Comparison of ENCODE assay signal across 8 mouse cellular contexts in genomic region chr15:77356248-77356810, GRCm38 (mm10). TPM values are rescaled to one million over a fixed set of nuclear protein-coding genes. Genes with fewer than 3 reads are reported as not detected.
DNase-seq lines count a peak whose midpoint lies in the region; ATAC-seq lines count a peak whose summit lies in the region.

No protein-coding gene starts in this region.

- peak overlapping the region; percentile 30 for H3K4me3 ChIP-seq in heart, embryonic 13.5 days
- H3K4me3 ChIP-seq in hindbrain, embryonic 12.5 days: no peak overlapping the region
- H3K4me3 ChIP-seq in midbrain, embryonic 12.5 days: no peak overlapping the region

- DNase-seq in heart, adult 9 months (ENCODE audit: low spot score in 2 of 2): no peak
- peak; percentile 95 for DNase-seq in ZHBTc4 (ENCODE audit: low read depth, low spot score)
- DNase-seq in natural killer cell, adult 2 months (ENCODE audit: low spot score in 2 of 2): no peak
- DNase-seq in urinary bladder, postnatal 10 days (ENCODE audit: low spot score): no peak
- no peak for DNase-seq in lung, postnatal 36 days

- H3K27ac ChIP-seq in heart, embryonic 13.5 days (replicated peaks): peak overlapping the region; percentile 68
- H3K27ac ChIP-seq in hindbrain, embryonic 12.5 days: peak overlapping the region; percentile 24
- H3K27ac ChIP-seq in midbrain, embryonic 12.5 days (replicated peaks): peak overlapping the region; percentile 64; the same call in 1 of the 2 replicates

- H3K4me2 ChIP-seq in heart, embryonic 13.5 days: peak overlapping the region; percentile 63
- H3K4me2 ChIP-seq in hindbrain, embryonic 12.5 days (replicated peaks): peak overlapping the region; percentile 29
- H3K4me2 ChIP-seq in midbrain, embryonic 12.5 days (replicated peaks): peak overlapping the region; percentile 15

- H3K9ac ChIP-seq in heart, embryonic 13.5 days: peak overlapping the region; percentile 69
- H3K9ac ChIP-seq in hindbrain, embryonic 12.5 days: 0 out of 2 replicates have a peak overlapping the region, but pooled peaks have one; percentile 3
- H3K9ac ChIP-seq in midbrain, embryonic 12.5 days (replicated peaks): no peak overlapping the region

- ATAC-seq in heart, embryonic 13.5 days (ENCODE audit: extremely low read depth, insufficient number of reproducible peaks, low FRiP score, low TSS enrichment): peak; percentile 34; the same call in 1 of the 2 replicates
- ATAC-seq in hindbrain, embryonic 12.5 days (ENCODE audit: low FRiP score): peak; percentile 38
- peak; percentile 52 for ATAC-seq in midbrain, embryonic 12.5 days (ENCODE audit: low FRiP score, low read depth)

- 3% methylated on average over 11 of the region's 11 CpGs for WGBS in heart, embryonic 13.5 days
- whole genome bisulfite sequencing in hindbrain, embryonic 12.5 days: 7% methylated on average over 10 of the region's 11 CpGs
- 10% methylated on average over 11 of the region's 11 CpGs for WGBS in midbrain, embryonic 12.5 days

- H3K4me1 ChIP-seq in heart, embryonic 13.5 days: peaks cover 54% of the 10 kb centered on the region
- H3K4me1 ChIP-seq in hindbrain, embryonic 12.5 days: peaks cover 60% of the 10 kb centered on the region
- H3K4me1 ChIP-seq in midbrain, embryonic 12.5 days: peaks cover 56% of the 10 kb centered on the region

- no peaks in the 10 kb centered on the region for H3K9me3 ChIP-seq in heart, embryonic 13.5 days
- no peaks in the 10 kb centered on the region for H3K9me3 ChIP-seq in hindbrain, embryonic 12.5 days (replicated peaks)
- no peaks in the 10 kb centered on the region for H3K9me3 ChIP-seq in midbrain, embryonic 12.5 days

- no peaks in the 10 kb centered on the region for H3K36me3 ChIP-seq in heart, embryonic 13.5 days
- no peaks in the 10 kb centered on the region for H3K36me3 ChIP-seq in hindbrain, embryonic 12.5 days
- no peaks in the 10 kb centered on the region for H3K36me3 ChIP-seq in midbrain, embryonic 12.5 days

- no peaks in the 10 kb centered on the region for H3K27me3 ChIP-seq in heart, embryonic 13.5 days (replicated peaks)
- H3K27me3 ChIP-seq in hindbrain, embryonic 12.5 days: no peaks in the 10 kb centered on the region
- 0 out of 2 replicates have a peak, but pooled peaks cover 4% of the 10 kb centered on the region for H3K27me3 ChIP-seq in midbrain, embryonic 12.5 days

RNA-seq across cellular contexts. Expression of gene Apol7a, which starts 42.6 kb away (rescaled TPM):
- polyA plus RNA-seq in heart, embryonic 13.5 days (2015; fragmentation: Nextera tagmentation; extraction: Ambion mirVana): 0.15 and 0.33 TPM in 2 replicates
- not detected in 2 replicates for polyA plus RNA-seq in hindbrain, embryonic 12.5 days (2016; fragmentation: Nextera tagmentation; extraction: Ambion mirVana)
- polyA plus RNA-seq in midbrain, embryonic 12.5 days (2016; fragmentation: Nextera tagmentation; extraction: Ambion mirVana): not detected in 2 replicates

RNA-seq across cellular contexts. Expression of gene Rbfox2, which starts 49.5 kb away (rescaled TPM):
- 64.8 and 69.1 TPM in 2 replicates for polyA plus RNA-seq in heart, embryonic 13.5 days (2015; fragmentation: Nextera tagmentation; extraction: Ambion mirVana)
- polyA plus RNA-seq in hindbrain, embryonic 12.5 days (2016; fragmentation: Nextera tagmentation; extraction: Ambion mirVana): 156 and 166 TPM in 2 replicates
- polyA plus RNA-seq in midbrain, embryonic 12.5 days (2016; fragmentation: Nextera tagmentation; extraction: Ambion mirVana): 118 and 130 TPM in 2 replicates

RNA-seq across cellular contexts. Expression of gene Apol9a, which starts 54.6 kb away (rescaled TPM):
- polyA plus RNA-seq in heart, embryonic 13.5 days (2015; fragmentation: Nextera tagmentation; extraction: Ambion mirVana): 0.60 and 0.96 TPM in 2 replicates
- polyA plus RNA-seq in hindbrain, embryonic 12.5 days (2016; fragmentation: Nextera tagmentation; extraction: Ambion mirVana): not detected in 2 replicates
- 0.07 TPM in 1 of 2 replicates, not detected in the other for polyA plus RNA-seq in midbrain, embryonic 12.5 days (2016; fragmentation: Nextera tagmentation; extraction: Ambion mirVana)
